In the genomic region with DNA sequence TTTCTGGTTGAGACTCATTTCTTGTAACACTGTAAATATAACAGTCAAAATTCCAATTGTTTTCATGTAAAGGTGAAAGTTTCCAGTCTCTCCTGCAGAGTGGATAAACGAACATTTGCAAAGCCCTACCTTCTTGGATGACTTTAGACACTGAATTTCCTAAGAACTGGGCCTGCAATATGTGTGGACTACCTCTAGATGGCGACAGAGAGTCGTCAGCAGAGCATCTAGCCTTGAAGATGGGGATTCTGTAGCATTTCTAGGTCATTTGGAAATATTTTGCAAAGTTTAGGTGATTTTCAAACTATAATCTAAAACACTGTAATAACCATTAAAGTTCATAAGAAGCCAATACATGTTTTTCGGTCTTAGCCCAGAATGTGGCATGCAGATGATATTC, we compare ENCODE assay signal across 15 mouse cellular contexts. TPM values are rescaled to one million over a fixed set of nuclear protein-coding genes. Genes with fewer than 3 reads are reported as not detected.
DNase-seq lines count a peak whose midpoint lies in the region; ATAC-seq and TF ChIP-seq lines count a peak whose summit lies in the region.
"Had no signal": no experiment of that assay in that cellular context is flagged by ENCODE, and none has a peak within 500 bp of the region (broad histone marks: within the 10 kb centered on the region; RNA-seq: fewer than 3 reads in every experiment).

No protein-coding gene starts in this region.

- no peaks in the 10 kb centered on the region for H3K4me1 ChIP-seq in kidney, adult 2 months (ENCODE audit: control insufficient read depth, insufficient read depth, low read length)
- H3K4me1 ChIP-seq in kidney, embryonic 15.5 days, result peaks cover 19% of the 10 kb centered on the region

- no peak for TF ChIP-seq POLR2A in kidney, adult 2 months (IDR thresholded peaks at IDR 0.05; ENCODE audit: low read depth, low read length)

- 0 out of 2 replicates have a peak, but pooled peaks cover 2% of the 10 kb centered on the region for H3K27me3 ChIP-seq in kidney, adult 2 months (replicated peaks; ENCODE audit: control insufficient read depth, insufficient read depth, low read length)
- peaks cover 45% of the 10 kb centered on the region for H3K27me3 ChIP-seq in kidney, embryonic 15.5 days

- DNase-seq in CD4-positive, CD25-positive, alpha-beta regulatory T cell, adult 2 months (ENCODE audit: low read depth, low spot score), result peak; percentile 44
- no peak for DNase-seq in kidney, adult 2 months
- peak; percentile 59 for DNase-seq in 3T3-L1 (ENCODE audit: low read depth, low spot score)
- DNase-seq in c-Kit-positive CD71-positive TER-119-positive erythroid progenitor cells, embryonic 14.5 days (ENCODE audit: low spot score), result peak; percentile 8
- no peak for DNase-seq in urinary bladder, postnatal 25 days (ENCODE audit: low spot score)
- DNase-seq: cerebellum, adult 18-20 months; gastrocnemius, postnatal 25 days; kidney, postnatal 36 days; thymus, postnatal 25 days had no signal

- H3K27ac ChIP-seq in kidney, adult 2 months (ENCODE audit: insufficient read depth, low read depth, low read length), result no peak overlapping the region
- no peak overlapping the region for H3K27ac ChIP-seq in kidney, embryonic 15.5 days
- H3K27ac ChIP-seq: hindbrain, embryonic 10.5 days; limb, embryonic 10.5 days; neural tube, embryonic 12.5 days had no signal

- H3K9ac ChIP-seq in kidney, embryonic 15.5 days, result no peak overlapping the region
- H3K9ac ChIP-seq: neural tube, embryonic 12.5 days had no signal

- 56% methylated on average over 4 of the region's 4 CpGs for WGBS in kidney, adult 2 months
- 48% methylated on average over 4 of the region's 4 CpGs for WGBS in kidney, embryonic 15.5 days

- H3K36me3 ChIP-seq in kidney, adult 2 months (ENCODE audit: control insufficient read depth, insufficient read depth, low read length), result no peaks in the 10 kb centered on the region
- no peaks in the 10 kb centered on the region for H3K36me3 ChIP-seq in kidney, embryonic 15.5 days
- H3K36me3 ChIP-seq: hindbrain, embryonic 10.5 days; limb, embryonic 10.5 days; neural tube, embryonic 12.5 days had no signal

- H3K4me2 ChIP-seq in kidney, embryonic 15.5 days, result no peak overlapping the region
- H3K4me2 ChIP-seq: neural tube, embryonic 12.5 days had no signal

- no peaks in the 10 kb centered on the region for H3K9me3 ChIP-seq in kidney, embryonic 15.5 days (replicated peaks)
- H3K9me3 ChIP-seq: hindbrain, embryonic 10.5 days; limb, embryonic 10.5 days had no signal

- ATAC-seq in CD4-positive, CD25-positive, alpha-beta regulatory T cell, adult 4 months, result no peak
- ATAC-seq in kidney, embryonic 15.5 days (replicated peaks; ENCODE audit: low FRiP score), result no peak
- ATAC-seq in activated CD4-positive, CD25-positive, alpha-beta regulatory T cell, adult 4 months, result no peak

- H3K4me3 ChIP-seq in kidney, adult 2 months (ENCODE audit: insufficient read depth, low read depth, low read length), result no peak overlapping the region
- no peak overlapping the region for H3K4me3 ChIP-seq in kidney, embryonic 15.5 days (replicated peaks)
- H3K4me3 ChIP-seq: hindbrain, embryonic 10.5 days; limb, embryonic 10.5 days; neural tube, embryonic 12.5 days had no signal

- TF ChIP-seq CTCF in kidney, adult 2 months (conservative IDR thresholded peaks at IDR 0.05; ENCODE audit: insufficient read depth, insufficient read length, low read depth, low read length), result peak; percentile 58

RNA-seq across cellular contexts. Expression of gene Adamts18, which starts 3.1 kb away (rescaled TPM):
- polyA plus RNA-seq in CD4-positive, CD25-positive, alpha-beta regulatory T cell, adult 4 months (2017; shearing (Covaris generic)), result not detected
- polyA plus RNA-seq in kidney, adult 2 months (2012; rRNA removed), result not detected in 2 replicates
- 2.7 and 3.9 TPM in 2 replicates for polyA plus RNA-seq in kidney, embryonic 15.5 days (2015; fragmentation: Nextera tagmentation; extraction: Ambion mirVana)
- polyA plus RNA-seq in activated CD4-positive, CD25-positive, alpha-beta regulatory T cell, adult 4 months (2017; shearing (Covaris generic)), result under 1 TPM in 1 of 2 experiments, not detected in 1; 0.24 TPM

Comparison
In these comparisons a context has a peak if more than half of its experiments do, and no peak if none do; other contexts are left out.
1. DNase-seq: peak in CD4-positive, CD25-positive, alpha-beta regulatory T cell, adult 2 months (single experiment), 3T3-L1 (single experiment) and c-Kit-positive CD71-positive TER-119-positive erythroid progenitor cells, embryonic 14.5 days (single experiment); none in kidney, adult 2 months (single experiment) and urinary bladder, postnatal 25 days (single experiment).